Mouse (Mus musculus) heart, adult 2 months (tissue): ENCODE data around the gene Drd4.

ENCODE experiments used
- CTCF ChIP-seq: fragments of 200-600 bp; IDR thresholded peaks from 2 replicates; pipeline ENCODE4 v1.8.1; 2022; ENCODE audit warnings: antibody characterized with exemption, mild to moderate bottlenecking, moderate library complexity
- EP300 ChIP-seq: fragments of 200-500 bp; IDR thresholded peaks from 2 replicates; pipeline ENCODE4 v1.6.1; 2011; ENCODE audit warnings: low read depth, low read length, control low read depth; ENCODE audit not compliant: insufficient read depth
- POLR2A ChIP-seq: fragments of 200-500 bp; IDR thresholded peaks from 2 replicates; pipeline ENCODE4 v1.6.1; 2011; ENCODE audit warnings: mild to moderate bottlenecking, low read depth, low read length, control low read depth; ENCODE audit not compliant: insufficient read depth

GRCm38 (mm10) chr7:141327469-141328372 is 35.9 kb downstream of the Drd4 start, which contains the start of the genes Deaf1 and Tmem80:
- 0 out of 2 replicates have a peak, but pooled peaks have one; percentile 62 for TF ChIP-seq EP300
- no peak; the same call in none of the 2 replicates for TF ChIP-seq POLR2A
- TF ChIP-seq CTCF = no peak
